Mouse (Mus musculus) erythroblast, embryonic 14.5 days (primary cell): ENCODE results near the gene Akap14. TPM values are rescaled to one million over a fixed set of nuclear protein-coding genes. Genes with fewer than 3 reads are reported as not detected.
A peak's percentile ranks its signal among the peaks of the same experiment; 100 is the strongest.
"Not testable (repeated sequence)": the region's sequence is repeated elsewhere in the genome, so short reads cannot be mapped to it uniquely, and the experiment has no call there.

Source experiments
- H3K27me3 ChIP-seq: 2 replicates; pipeline ENCODE4 v1.6.1; 2012; ENCODE audit warnings: inconsistent platforms; ENCODE audit not compliant: control insufficient read depth
- H3K36me3 ChIP-seq: 2 replicates; pipeline ENCODE4 v1.6.1; 2012; ENCODE audit warnings: mild to moderate bottlenecking, inconsistent platforms; ENCODE audit not compliant: control insufficient read depth
- H3K4me1 ChIP-seq: 2 replicates; pipeline ENCODE4 v1.6.1; 2012; ENCODE audit warnings: inconsistent platforms; ENCODE audit not compliant: control insufficient read depth
- H3K4me3 ChIP-seq: replicated peaks from 2 replicates; pipeline ENCODE3; 2012; ENCODE audit warnings: moderate library complexity, mild to moderate bottlenecking, inconsistent platforms
- H3K9me3 ChIP-seq: 2 replicates; pipeline ENCODE4 v1.6.1; 2012; ENCODE audit warnings: low read length, inconsistent platforms, mixed read lengths; ENCODE audit not compliant: control insufficient read depth
- GATA1 ChIP-seq: IDR thresholded peaks from 2 replicates; pipeline ENCODE4 v1.6.1; 2012; ENCODE audit warnings: low read length, inconsistent platforms, mixed read lengths
- TAL1 ChIP-seq: IDR thresholded peaks from 3 replicates; pipeline ENCODE4 v1.6.1; 2012; ENCODE audit warnings: low read length, inconsistent platforms, mixed read lengths
- polyA plus RNA-seq: library from polyadenylated mRNA; stranded (reverse); fragments of >175 nt; gene quantifications from 2 replicates; pipeline ENCODE4 v1.2.3, GENCODE M21; 2012

Gene Akap14
- polyA plus RNA-seq, 1 experiment: not detected

DNA sequence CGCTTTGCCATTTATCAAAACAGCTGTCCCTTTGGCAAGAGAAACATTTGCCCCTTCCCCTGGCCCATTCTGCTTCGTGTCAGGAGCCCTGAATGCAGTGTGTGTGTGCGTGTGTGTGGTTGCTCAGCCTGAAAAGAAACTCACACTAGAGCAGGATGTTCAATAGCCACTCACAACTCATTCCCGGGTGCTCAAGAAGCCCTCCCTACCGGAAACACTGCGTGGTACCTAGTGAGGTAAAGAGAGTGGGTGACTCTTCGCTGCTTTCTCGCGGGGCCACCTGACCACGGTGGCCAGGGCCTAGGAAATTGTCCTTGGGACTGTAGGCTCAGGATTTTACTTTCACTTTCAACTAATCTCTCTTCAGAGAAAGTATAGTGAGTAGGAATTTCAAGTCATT, 7.5 kb downstream of the Akap14 start:
- no peak overlapping the region for H3K4me3 ChIP-seq
- peaks cover 8% of the 10 kb centered on the region for H3K36me3 ChIP-seq
- peaks cover 3% of the 10 kb centered on the region for H3K27me3 ChIP-seq
- TF ChIP-seq TAL1 (no peak), GATA1 (no peak)
- no peaks in the 10 kb centered on the region for H3K4me1 ChIP-seq
- H3K9me3 ChIP-seq: peaks cover 4% of the 10 kb centered on the region; the same call in 1 of the 2 replicates

DNA sequence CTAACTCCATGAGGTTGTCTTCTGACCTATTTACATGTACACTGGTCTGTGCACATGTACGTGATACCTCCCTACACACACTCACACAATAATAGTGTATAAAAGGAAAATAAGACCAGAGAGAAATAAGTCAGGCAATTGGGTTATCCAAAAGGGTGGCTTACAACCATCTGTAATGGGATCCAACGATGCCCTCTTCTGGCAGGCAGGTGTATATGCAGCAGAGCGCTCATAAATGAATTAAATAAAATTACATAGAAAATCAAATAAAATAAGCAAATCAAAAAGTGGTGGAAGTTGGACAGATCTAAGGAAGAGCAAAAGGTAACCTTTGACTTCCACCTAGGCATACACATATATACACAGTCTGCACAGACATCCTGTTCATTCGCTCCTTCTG, 10.8 kb downstream of the Akap14 start:
- H3K27me3 ChIP-seq: no peaks in the 10 kb centered on the region
- no peaks in the 10 kb centered on the region for H3K9me3 ChIP-seq
- TF ChIP-seq GATA1 (no peak), TAL1 (no peak)
- H3K4me1 ChIP-seq: no peaks in the 10 kb centered on the region
- peaks cover 24% of the 10 kb centered on the region for H3K36me3 ChIP-seq
- H3K4me3 ChIP-seq: no peak overlapping the region

DNA sequence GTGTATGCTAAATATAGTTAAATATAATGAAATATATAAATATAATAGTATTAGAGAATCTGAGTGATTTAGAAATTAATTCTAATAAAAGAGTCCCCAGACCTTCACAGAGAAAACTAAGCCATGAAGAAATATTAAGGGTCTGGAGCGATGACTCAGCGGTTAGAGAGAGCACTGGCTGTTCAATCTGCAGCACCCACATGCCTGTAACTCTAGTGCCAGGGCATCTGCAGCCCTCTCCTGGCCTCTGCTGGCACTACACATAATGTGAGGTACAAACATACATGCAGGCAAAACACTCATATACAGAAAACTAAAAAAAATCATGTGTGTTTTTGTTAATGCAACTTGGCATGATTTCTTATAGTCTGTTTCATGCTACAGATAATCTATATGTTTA, 23.7 kb downstream of the Akap14 start:
- H3K9me3 ChIP-seq: no peaks in the 10 kb centered on the region
- TF ChIP-seq GATA1: no peak
- no peak for TF ChIP-seq TAL1
- no peaks in the 10 kb centered on the region for H3K27me3 ChIP-seq
- no peak overlapping the region for H3K4me3 ChIP-seq
- no peaks in the 10 kb centered on the region for H3K4me1 ChIP-seq
- H3K36me3 ChIP-seq: peaks cover 52% of the 10 kb centered on the region

DNA sequence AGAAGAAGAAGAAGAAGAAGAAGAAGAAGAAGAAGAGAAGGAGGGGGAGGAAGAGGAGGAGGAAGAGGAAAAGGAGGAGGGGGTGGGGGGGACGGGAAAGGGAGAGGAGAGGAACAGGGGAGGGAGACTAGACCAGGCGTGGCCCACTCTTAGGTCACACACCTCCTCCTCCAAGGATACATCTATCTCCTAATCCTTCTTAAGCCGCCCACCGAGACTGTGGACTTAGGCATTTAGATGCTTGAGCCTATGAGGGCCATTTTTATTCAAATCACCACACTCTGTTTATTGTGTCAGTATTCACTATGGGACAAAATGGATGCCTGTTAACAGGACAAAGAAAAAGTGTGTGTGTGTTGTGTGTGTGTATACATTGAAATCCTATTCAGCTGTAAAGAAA, 24.1 kb downstream of the Akap14 start:
- H3K4me3 ChIP-seq: not testable (repeated sequence)
- H3K36me3 ChIP-seq: peaks cover 52% of the 10 kb centered on the region

DNA sequence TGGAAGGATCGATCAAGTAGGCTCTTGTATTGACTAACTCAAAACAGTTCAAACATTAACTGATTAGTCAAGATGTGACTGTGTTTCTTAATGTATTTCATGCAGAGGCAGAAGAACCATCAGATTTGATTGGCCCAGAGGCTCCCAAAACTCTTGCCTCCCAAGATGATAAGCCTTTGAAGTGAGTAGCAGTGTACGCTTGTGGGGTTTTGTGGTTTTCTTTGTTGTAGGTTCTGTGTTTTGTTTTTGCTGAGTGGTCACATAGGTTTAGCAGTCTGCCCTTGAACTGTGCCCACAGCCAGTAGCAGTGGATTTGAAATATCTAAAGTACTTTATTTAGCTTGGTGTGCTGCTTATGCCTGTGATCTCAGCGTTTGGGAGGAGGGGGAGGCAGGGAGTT, 26.9 kb downstream of the Akap14 start:
- Histone ChIP-seq H3K4me3 (no peak overlapping the region), H3K36me3 (peaks cover 62% of the 10 kb centered on the region), H3K9me3 (no peaks in the 10 kb centered on the region), H3K27me3 (no peaks in the 10 kb centered on the region), H3K4me1 (no peaks in the 10 kb centered on the region)
- TF ChIP-seq GATA1 (no peak), TAL1 (no peak)

More for the DNA sequence above, 24.1 kb downstream of the Akap14 start:
- not testable (repeated sequence) for H3K9me3 ChIP-seq, H3K4me1 ChIP-seq, H3K27me3 ChIP-seq

DNA sequence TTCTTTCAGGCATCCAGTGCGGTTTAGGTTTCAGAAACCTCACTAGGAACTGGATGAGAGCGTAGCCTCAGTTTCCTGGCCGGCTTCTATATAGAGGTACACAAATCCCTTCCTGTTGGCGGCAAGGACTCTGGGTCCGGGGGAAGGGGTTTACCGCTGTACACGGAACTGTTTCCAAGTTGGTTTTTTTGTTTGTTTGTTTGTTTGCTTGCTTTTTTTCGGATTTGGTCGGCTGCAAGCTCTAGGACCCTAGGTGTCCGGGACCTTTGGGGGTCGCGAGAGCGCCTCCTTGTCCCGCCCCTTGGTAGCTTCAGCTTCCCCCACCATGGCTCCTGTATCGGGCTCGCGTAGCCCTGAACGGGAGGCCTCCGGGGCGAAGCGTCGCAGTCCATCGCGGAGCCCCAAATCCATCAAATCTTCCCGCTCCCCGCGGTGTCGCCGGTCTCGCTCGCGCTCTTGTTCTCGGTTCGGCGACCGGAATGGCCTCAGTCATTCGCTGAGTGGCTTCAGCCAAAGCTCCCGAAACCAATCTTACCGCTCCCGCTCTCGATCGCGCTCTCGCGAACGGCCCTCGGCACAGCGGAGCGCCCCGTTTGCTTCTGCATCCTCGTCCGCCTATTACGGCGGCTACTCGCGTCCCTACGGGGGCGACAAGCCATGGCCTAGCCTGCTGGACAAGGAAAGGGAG, 41.8 kb downstream of the Akap14 start, which contains the start of gene Nkap:
Nkap (plus strand) TSS at position 125 of the 688 bp plus-strand sequence.
- Histone ChIP-seq H3K9me3 (peaks cover 4% of the 10 kb centered on the region), H3K27me3 (no peaks in the 10 kb centered on the region; the same call in 1 of the 2 replicates), H3K4me3 (peak within 1 kb of the TSS; percentile 92), H3K36me3 (peaks cover 4% of the 10 kb centered on the region), H3K4me1 (peaks cover 13% of the 10 kb centered on the region)
- TF ChIP-seq GATA1 (no peak), TAL1 (no peak)

DNA sequence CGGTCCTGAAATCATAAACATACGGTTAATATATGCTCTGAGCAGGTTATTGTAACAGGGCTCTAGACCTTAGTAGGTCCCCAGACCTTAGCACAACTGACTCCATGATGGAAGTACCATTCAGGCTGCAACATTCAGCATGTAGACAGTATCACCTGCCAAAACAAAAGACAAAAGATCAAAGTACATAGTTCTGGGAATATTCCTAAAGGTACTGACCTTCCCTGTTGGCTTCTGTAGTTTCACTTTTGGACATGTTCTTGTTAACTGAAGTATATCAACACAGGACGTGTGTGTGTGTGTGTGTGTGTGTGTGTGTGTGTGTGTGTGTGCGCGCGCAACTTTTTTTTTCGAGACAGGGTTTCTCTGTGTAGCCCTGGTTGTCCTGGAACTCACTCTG, 43.1 kb downstream of the Akap14 start:
- TF ChIP-seq GATA1: no peak
- TF ChIP-seq TAL1: no peak
- peaks cover 6% of the 10 kb centered on the region for H3K9me3 ChIP-seq
- H3K4me3 ChIP-seq: no peak overlapping the region
- H3K36me3 ChIP-seq: no peaks in the 10 kb centered on the region; the same call in none of the 2 replicates
- peaks cover 13% of the 10 kb centered on the region for H3K4me1 ChIP-seq
- no peaks in the 10 kb centered on the region; the same call in 1 of the 2 replicates for H3K27me3 ChIP-seq

DNA sequence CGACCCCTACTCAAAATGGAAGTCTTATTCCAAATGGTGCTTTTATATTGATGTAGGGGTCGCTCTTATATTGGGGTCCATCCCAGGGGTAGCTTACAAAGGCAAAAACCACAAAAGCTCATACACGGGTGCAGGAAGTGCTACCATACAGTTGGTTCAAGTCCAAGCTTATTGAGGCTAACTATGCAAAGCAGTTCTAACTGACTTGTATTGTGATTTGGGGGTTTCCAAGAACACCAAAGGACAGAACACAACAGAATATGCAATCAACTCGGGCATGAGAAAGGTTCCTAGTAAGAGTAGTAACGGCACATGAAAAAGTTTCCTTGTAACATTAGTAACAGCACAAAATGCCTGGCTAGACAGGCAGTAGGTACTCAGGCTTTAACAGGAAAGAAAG, 48.4 kb downstream of the Akap14 start:
- H3K9me3 ChIP-seq: peaks cover 2% of the 10 kb centered on the region; the same call in 1 of the 2 replicates
- peaks cover 29% of the 10 kb centered on the region for H3K27me3 ChIP-seq
- H3K4me3 ChIP-seq: no peak overlapping the region
- no peaks in the 10 kb centered on the region for H3K36me3 ChIP-seq
- H3K4me1 ChIP-seq: no peaks in the 10 kb centered on the region
- no peak for TF ChIP-seq TAL1
- no peak for TF ChIP-seq GATA1

DNA sequence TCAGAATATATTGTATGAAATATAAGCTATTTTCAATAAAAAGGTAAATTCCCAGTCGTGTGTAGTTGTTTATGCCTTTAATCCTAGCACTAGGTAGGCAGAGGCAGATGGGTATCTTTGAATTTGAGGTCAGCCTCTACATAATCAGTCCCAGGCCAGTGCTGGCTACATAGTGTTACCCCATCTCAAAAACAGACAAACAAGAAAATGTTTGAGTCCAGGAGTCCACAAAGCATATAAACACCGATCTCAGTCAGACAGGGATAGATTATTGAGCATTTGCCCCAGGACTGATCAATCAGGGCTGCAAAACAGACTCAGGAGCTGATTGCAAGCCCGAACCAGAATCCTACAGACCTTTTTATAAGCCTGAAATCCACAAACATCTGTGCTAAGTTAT, 49.1 kb downstream of the Akap14 start:
- Histone ChIP-seq H3K36me3 (no peaks in the 10 kb centered on the region), H3K9me3 (peaks cover 2% of the 10 kb centered on the region; the same call in 1 of the 2 replicates), H3K27me3 (peaks cover 31% of the 10 kb centered on the region), H3K4me1 (no peaks in the 10 kb centered on the region), H3K4me3 (no peak overlapping the region)
- no peak for TF ChIP-seq GATA1
- no peak for TF ChIP-seq TAL1
